Mouse (Mus musculus) kidney, adult 2 months (tissue): ENCODE measurements around the gene Ctbp1.

Source experiments
- CTCF ChIP-seq: fragments of 200-500 bp; conservative IDR thresholded peaks from 2 replicates; pipeline ENCODE4 v1.5.1; 2011; ENCODE audit warnings: low read depth, mild to moderate bottlenecking, control low read depth, low read length, moderate library complexity, mixed read lengths; ENCODE audit not compliant: insufficient read depth, insufficient read length
- POLR2A ChIP-seq: fragments of 200-500 bp; IDR thresholded peaks from one replicate; pipeline ENCODE4 v1.6.1; 2011; ENCODE audit warnings: low read depth, low read length, control low read depth

- TF ChIP-seq CTCF, result no peak
- TF ChIP-seq POLR2A, result no peak
Measured at GRCm38 (mm10) chr5:33293796-33294430, 19.1 kb upstream of the Ctbp1 start.
